Mouse (Mus musculus) lung, postnatal 0 days (tissue): ENCODE data around the gene Mgat5b.

Source experiments
- CTCF ChIP-seq: IDR thresholded peaks from 2 replicates; pipeline ENCODE4 v1.5.1; 2016; ENCODE audit warnings: antibody characterized with exemption, mild to moderate bottlenecking
- EP300 ChIP-seq: IDR thresholded peaks from 2 replicates; pipeline ENCODE4 v1.6.1; 2016; ENCODE audit warnings: antibody characterized with exemption, mild to moderate bottlenecking, control low read depth

DNA sequence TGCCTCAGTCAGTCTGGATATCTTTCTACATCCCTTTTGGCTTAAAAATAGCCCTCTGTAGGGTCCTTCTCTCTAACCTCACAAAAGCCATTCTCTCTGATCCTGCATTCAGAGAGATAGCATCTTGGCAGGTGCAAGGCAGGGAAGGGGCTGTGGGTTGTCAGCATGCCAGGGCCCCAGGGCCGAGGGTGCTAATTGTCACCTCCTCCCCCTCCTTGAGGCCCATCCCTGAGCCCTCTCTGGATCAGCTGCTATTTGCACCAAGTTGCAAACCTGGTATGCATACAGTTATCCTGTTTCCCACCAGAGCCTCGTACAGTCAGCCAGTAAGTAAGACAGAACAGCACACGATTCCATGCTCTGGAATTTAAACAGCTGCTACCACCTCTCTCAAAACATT lies 111.4 kb downstream of the Mgat5b start:
- no peak for TF ChIP-seq CTCF
- TF ChIP-seq EP300: no peak
